Mouse (Mus musculus) heart, embryonic 14.5 days (tissue): ENCODE measurements around the gene Auts2. TPM values are rescaled to one million over a fixed set of nuclear protein-coding genes. Genes with fewer than 3 reads are reported as not detected.

Source experiments
- ATAC-seq: fragments of 200-750 bp; cut with Nextera tagmentation; 2 replicates; pipeline ENCODE4 v1.8.0; 2017; ENCODE audit warnings: low read depth, moderate TSS enrichment; ENCODE audit not compliant: insufficient number of reproducible peaks, insufficient read depth, low FRiP score
- H3K27ac ChIP-seq, 2 experiments: fragments of 200-500 bp in 1 of 2; fragments of 300-500 bp in 1 of 2; sonication (generic) in 1 of 2; replicated peaks in 1 of 2; 2 replicates each; pipeline ENCODE4 v1.5.1; 2012 to 2014; ENCODE audit warnings: low read depth in 2 of 2, low read length in 2 of 2, control low read depth in 1 of 2, mild to moderate bottlenecking in 1 of 2, mixed read lengths in 1 of 2; ENCODE audit not compliant: control insufficient read depth in 1 of 2, insufficient read depth in 1 of 2
- H3K27me3 ChIP-seq: fragments of 300-500 bp; sonication (generic); 2 replicates; pipeline ENCODE4 v1.6.1; 2014; ENCODE audit warnings: mild to moderate bottlenecking, low read length, control low read depth; ENCODE audit not compliant: control insufficient read depth, insufficient read depth
- H3K36me3 ChIP-seq: fragments of 300-500 bp; sonication (generic); 2 replicates; pipeline ENCODE4 v1.6.1; 2014; ENCODE audit warnings: mild to moderate bottlenecking, control low read depth, low read length, mixed read lengths; ENCODE audit not compliant: control insufficient read depth, insufficient read depth
- H3K4me1 ChIP-seq, 2 experiments: fragments of 200-500 bp in 1 of 2; fragments of 300-500 bp in 1 of 2; sonication (generic) in 1 of 2; 2 replicates each; pipeline ENCODE4 v1.6.1; 2012 to 2014; ENCODE audit warnings: low read length in 2 of 2, control low read depth in 1 of 2, mixed read lengths in 1 of 2; ENCODE audit not compliant: control insufficient read depth in 2 of 2, insufficient read depth in 2 of 2
- H3K4me2 ChIP-seq: fragments of 300-500 bp; sonication (generic); 2 replicates; pipeline ENCODE4 v1.6.1; 2014; ENCODE audit warnings: mild to moderate bottlenecking, low read length
- H3K4me3 ChIP-seq, 2 experiments: fragments of 200-500 bp in 1 of 2; fragments of 300-500 bp in 1 of 2; sonication (generic) in 1 of 2; 2 replicates each; pipeline ENCODE4 v1.5.1; 2012 to 2014; ENCODE audit warnings: low read length in 2 of 2, mild to moderate bottlenecking in 2 of 2, control low read depth in 1 of 2, low read depth in 1 of 2, moderate library complexity in 1 of 2; ENCODE audit not compliant: control insufficient read depth in 1 of 2, insufficient read depth in 1 of 2
- H3K9ac ChIP-seq: fragments of 300-500 bp; sonication (generic); 2 replicates; pipeline ENCODE4 v1.6.1; 2014; ENCODE audit warnings: mild to moderate bottlenecking, low read length
- H3K9me3 ChIP-seq: fragments of 300-500 bp; sonication (generic); 2 replicates; pipeline ENCODE4 v1.6.1; 2016; ENCODE audit warnings: low read length, control low read depth; ENCODE audit not compliant: control insufficient read depth
- WGBS: fragments of 180-500 bp; shearing (Covaris S2); extraction: QIAGEN DNeasy Blood & Tissue Kit; methylation state at CpG from one replicate; pipeline ENCODE4 v1.1.7; 2014; 5-methylcytosine and 5-hydroxymethylcytosine counted together
- polyA plus RNA-seq: library from polyadenylated mRNA; unstranded; fragments of >200 nt; fragmentation: Nextera tagmentation; extraction: Ambion mirVana; gene quantifications from 2 replicates; pipeline ENCODE4 v1.2.1, GENCODE M21; 2014

The Auts2 gene
- polyA plus RNA-seq, 1 experiment from 2014 or later: 18.0 TPM

GRCm38 (mm10) chr5:132357726-132358125 is 185.4 kb downstream of the Auts2 start:
- Histone ChIP-seq H3K27ac (no peak overlapping the region), H3K4me3 (no peak overlapping the region), H3K27me3 (no peaks in the 10 kb centered on the region), H3K4me1 (peaks cover 12 to 29% of the 10 kb centered on the region in 2 experiments), H3K9ac (no peak overlapping the region), H3K36me3 (no peaks in the 10 kb centered on the region), H3K9me3 (no peaks in the 10 kb centered on the region), H3K4me2 (no peak overlapping the region)
- WGBS: 62% methylated on average over 5 of the region's 5 CpGs
- no peak for ATAC-seq

DNA sequence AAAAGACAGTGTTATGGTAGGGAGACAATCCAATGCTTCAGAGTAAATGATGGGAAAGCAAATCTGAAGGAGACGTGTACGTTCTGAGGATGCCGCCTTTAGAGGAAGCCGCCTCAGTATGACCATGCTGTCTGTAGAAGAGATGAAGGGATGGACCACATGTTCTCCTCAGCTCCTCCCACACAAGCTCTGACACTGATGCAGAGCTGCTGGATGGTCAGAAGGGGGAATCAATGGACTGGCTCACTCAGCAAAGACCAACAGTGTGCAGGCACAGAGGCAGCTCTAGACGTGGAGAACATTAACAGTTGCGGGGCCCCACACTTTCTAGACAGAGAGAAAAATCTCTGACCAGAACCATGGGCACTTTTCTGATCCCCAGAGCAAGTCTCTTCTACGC is 187.2 kb downstream of the Auts2 start:
- no peaks in the 10 kb centered on the region for H3K27me3 ChIP-seq
- H3K4me3 ChIP-seq: no peak overlapping the region
- WGBS: 64% methylated on average over 7 of the region's 7 CpGs
- H3K4me2 ChIP-seq: no peak overlapping the region
- H3K36me3 ChIP-seq: no peaks in the 10 kb centered on the region
- ATAC-seq: no peak
- no peak overlapping the region for H3K27ac ChIP-seq
- peaks cover 8 to 25% of the 10 kb centered on the region in 2 experiments for H3K4me1 ChIP-seq
- H3K9ac ChIP-seq: no peak overlapping the region
- H3K9me3 ChIP-seq: no peaks in the 10 kb centered on the region

GRCm38 (mm10) chr5:132352437-132352836 is 190.7 kb downstream of the Auts2 start:
- Histone ChIP-seq H3K27me3 (no peaks in the 10 kb centered on the region), H3K9ac (no peak overlapping the region), H3K4me2 (no peak overlapping the region), H3K36me3 (no peaks in the 10 kb centered on the region), H3K27ac (no peak overlapping the region), H3K4me3 (no peak overlapping the region), H3K9me3 (no peaks in the 10 kb centered on the region), H3K4me1 (peaks cover 3 to 19% of the 10 kb centered on the region in 2 experiments)
- 4% methylated on average over 1 of the region's 1 CpGs for WGBS
- no peak for ATAC-seq

DNA sequence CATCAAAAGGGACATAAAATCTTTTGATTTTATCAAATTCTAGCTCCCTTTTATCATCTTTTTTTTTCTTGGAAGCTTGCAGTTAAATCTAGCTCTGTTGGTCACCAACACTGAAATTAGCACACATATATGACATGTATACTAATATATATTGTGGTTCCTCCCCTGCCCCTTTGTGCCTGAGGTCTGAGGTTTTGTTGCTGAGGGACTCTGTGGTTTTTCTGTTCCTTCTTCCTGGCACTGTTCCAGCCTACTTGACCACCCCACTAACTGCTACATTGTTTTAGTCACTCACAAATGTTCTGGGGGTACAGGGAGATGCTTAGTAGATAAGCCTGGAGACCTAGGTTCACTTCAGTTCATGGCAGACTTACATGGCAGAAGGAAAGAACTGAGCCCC is 192.0 kb downstream of the Auts2 start:
- Histone ChIP-seq H3K27ac (no peak overlapping the region), H3K4me1 (peaks cover 3 to 19% of the 10 kb centered on the region in 2 experiments)

GRCm38 (mm10) chr5:132341315-132341714 is 201.8 kb downstream of the Auts2 start:
- no peak overlapping the region for H3K4me2 ChIP-seq
- ATAC-seq: no peak
- no peak overlapping the region for H3K9ac ChIP-seq
- no peak overlapping the region for H3K4me3 ChIP-seq
- H3K36me3 ChIP-seq: no peaks in the 10 kb centered on the region
- H3K27me3 ChIP-seq: no peaks in the 10 kb centered on the region
- 0 out of 2 replicates have a peak, but pooled peaks cover 4% of the 10 kb centered on the region for H3K9me3 ChIP-seq
- peaks cover 0 to 24% of the 10 kb centered on the region in 2 experiments; a peak in 3 of 4 replicates for H3K4me1 ChIP-seq
- 58% methylated on average over 3 of the region's 3 CpGs for WGBS
- H3K27ac ChIP-seq: no peak overlapping the region

More for the DNA sequence above, 192.0 kb downstream of the Auts2 start:
- ATAC-seq: no peak
- Histone ChIP-seq H3K4me2 (no peak overlapping the region), H3K9ac (no peak overlapping the region), H3K9me3 (no peaks in the 10 kb centered on the region), H3K27me3 (no peaks in the 10 kb centered on the region), H3K36me3 (no peaks in the 10 kb centered on the region), H3K4me3 (no peak overlapping the region)

DNA sequence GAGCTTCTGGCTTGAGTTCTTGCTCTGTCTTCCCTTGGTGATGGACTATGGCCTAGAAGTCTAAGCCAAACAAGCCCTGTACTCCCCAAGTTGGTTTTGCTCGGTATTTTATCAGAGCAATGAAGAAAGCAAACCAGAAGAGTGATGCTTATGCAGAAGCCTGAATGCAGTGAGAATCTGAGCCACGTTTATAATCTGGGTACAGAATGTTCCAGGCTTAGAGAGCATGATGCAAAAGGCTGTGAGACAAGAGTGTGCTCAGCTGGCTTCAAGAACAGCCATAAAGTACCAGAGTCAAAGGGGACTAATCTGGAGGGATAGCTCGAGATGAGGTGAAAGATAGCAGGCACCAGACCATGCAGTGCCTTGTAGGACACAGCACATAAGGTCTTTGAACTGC is 205.5 kb downstream of the Auts2 start:
- Histone ChIP-seq H3K4me2 (no peak overlapping the region), H3K9ac (no peak overlapping the region), H3K9me3 (no peaks in the 10 kb centered on the region), H3K4me1 (peaks cover 8 to 34% of the 10 kb centered on the region in 2 experiments), H3K4me3 (no peak overlapping the region), H3K27ac (no peak overlapping the region), H3K36me3 (no peaks in the 10 kb centered on the region), H3K27me3 (no peaks in the 10 kb centered on the region)
- 59% methylated on average over 3 of the region's 3 CpGs for WGBS
- ATAC-seq: no peak

GRCm38 (mm10) chr5:132335719-132336118 is 207.4 kb downstream of the Auts2 start:
- ATAC-seq: no peak
- Histone ChIP-seq H3K27ac (no peak overlapping the region), H3K4me1 (peaks cover 10 to 39% of the 10 kb centered on the region in 2 experiments)

GRCm38 (mm10) chr5:132334796-132335195 is 208.3 kb downstream of the Auts2 start:
- no peak for ATAC-seq
- no peak overlapping the region for H3K4me2 ChIP-seq
- 73% methylated on average over 3 of the region's 3 CpGs for WGBS

More at GRCm38 (mm10) chr5:132335719-132336118, 207.4 kb downstream of the Auts2 start:
- Histone ChIP-seq H3K27me3 (no peaks in the 10 kb centered on the region), H3K36me3 (no peaks in the 10 kb centered on the region), H3K9ac (no peak overlapping the region), H3K9me3 (no peaks in the 10 kb centered on the region), H3K4me3 (no peak overlapping the region), H3K4me2 (no peak overlapping the region)
- WGBS: 82% methylated on average over 4 of the region's 4 CpGs

More at GRCm38 (mm10) chr5:132334796-132335195, 208.3 kb downstream of the Auts2 start:
- Histone ChIP-seq H3K4me1 (peaks cover 10 to 39% of the 10 kb centered on the region in 2 experiments), H3K27ac (no peak overlapping the region), H3K36me3 (no peaks in the 10 kb centered on the region), H3K4me3 (no peak overlapping the region), H3K9me3 (no peaks in the 10 kb centered on the region), H3K9ac (no peak overlapping the region), H3K27me3 (no peaks in the 10 kb centered on the region)
